Mouse (Mus musculus): ENCODE measurements around the gene Spi1. TPM values are rescaled to one million over a fixed set of nuclear protein-coding genes. Genes with fewer than 3 reads are reported as not detected.

Gene Spi1
- total RNA-seq, 2 experiments from 2014 or later, result 3.7 to 4.3 TPM

DNA sequence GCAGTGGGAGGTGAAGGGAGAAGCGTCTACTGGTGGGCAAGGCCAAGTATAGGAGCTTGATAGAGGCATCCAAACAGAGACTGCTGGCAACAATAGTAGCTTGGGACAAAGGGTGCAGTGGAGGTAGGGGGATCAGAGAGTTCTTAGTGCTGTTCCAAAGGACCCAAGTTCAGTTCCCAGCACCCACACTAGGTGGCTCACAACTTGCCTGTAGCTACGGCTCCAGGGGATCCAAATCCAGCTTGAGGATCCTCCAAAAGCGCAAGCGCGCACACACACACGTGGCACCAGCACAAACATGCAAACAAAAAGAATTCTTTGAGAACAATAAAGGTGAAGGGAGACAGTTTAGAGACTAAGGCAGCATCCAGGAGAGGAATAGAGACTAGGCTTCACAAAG, 18.0 kb upstream of the Spi1 start:
- DNase-seq (ENCODE audit: low spot score), result no peak
- intact Hi-C loops (cut with DNase I), result loop anchor here (10.0 kb wide), 1 partner anchor 319 kb away; the partner anchor contains the start of gene Fnbp4

DNA sequence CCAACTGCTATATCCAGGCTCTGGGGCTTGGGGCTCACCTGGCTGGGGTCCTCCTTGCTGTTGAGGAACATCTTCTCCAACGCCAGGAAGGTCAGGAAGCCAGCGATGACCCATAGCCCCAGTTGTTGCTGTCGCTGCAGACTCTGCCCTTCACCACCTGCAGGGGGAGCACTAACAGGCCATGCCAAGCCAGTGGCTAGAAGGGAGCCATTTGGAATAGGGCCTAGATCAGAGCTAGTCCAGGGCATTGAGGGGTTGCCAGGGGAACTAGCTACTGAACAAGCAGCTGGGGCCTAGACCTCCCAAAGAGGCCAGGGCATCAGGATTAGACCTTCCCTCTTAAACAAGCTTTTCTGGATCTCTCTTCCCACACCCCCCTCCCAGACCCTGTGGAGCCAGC, 16.6 kb upstream of the Spi1 start:
- no peak for DNase-seq (ENCODE audit: low spot score)
- intact Hi-C loops (cut with DNase I), result loop anchor here (5.0 to 10.0 kb wide), 2 partner anchors 148 to 321 kb away; partner anchors contain the start of gene Fnbp4

DNA sequence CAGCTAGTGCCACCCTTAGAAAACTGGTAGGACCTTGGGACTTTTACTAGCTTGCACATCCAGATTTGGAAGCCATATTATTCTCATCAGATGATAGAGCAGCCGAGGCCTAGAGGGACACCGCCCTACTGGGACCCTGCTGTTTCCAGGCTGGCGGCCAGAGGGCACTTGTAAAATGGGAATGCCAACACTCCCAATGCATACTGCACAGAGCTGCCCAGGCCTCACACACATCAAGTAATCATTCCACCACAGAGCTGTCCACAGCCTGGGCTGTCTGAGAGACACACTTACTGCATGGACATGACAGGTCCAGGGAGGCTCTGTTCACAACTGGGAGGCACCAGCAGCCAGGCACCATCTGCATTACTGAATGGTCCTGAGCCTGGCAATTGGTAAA, 15.7 kb upstream of the Spi1 start:
- intact Hi-C loops (cut with DNase I), result loop anchor here (5.0 to 10.0 kb wide), 2 partner anchors 149 to 322 kb away; partner anchors contain the start of gene Fnbp4
- no peak for DNase-seq (ENCODE audit: low spot score)

DNA sequence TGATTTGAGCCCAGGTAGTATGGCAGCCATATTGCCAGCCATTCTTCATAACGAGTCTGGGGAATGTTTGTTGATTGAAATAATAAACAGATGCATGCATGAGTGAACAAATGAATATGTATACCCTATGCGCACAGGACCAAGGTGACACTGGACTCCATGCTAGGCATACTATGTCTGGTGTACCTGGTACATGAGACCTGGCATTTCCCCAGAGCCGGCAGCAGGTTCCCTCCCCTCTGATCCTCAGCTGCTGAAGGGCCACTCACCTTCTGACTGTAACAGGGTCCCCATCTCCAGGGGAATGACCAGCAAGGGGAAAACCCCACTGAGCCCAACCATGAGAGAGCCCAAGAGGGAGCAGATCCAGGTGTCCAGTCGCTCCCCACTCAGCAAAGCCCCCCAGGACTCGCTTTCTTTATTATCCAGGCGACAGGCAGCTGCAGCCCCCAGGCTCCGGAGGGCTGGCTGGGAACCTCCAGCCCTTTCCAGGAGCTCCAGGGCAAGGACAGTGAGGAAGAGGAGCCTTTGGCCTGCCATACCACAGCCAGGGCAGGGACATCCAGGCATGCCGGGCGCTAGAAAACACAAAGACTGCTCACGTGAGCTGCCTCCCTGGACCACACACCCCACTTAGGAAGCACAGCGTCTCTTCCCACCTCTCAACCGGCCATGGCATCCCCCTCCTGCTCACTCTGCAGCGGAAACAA, 13.9 kb upstream of the Spi1 start:
- intact Hi-C loops (cut with DNase I), result loop anchor here (5.0 to 10.0 kb wide), 2 partner anchors 151 to 324 kb away; partner anchors contain the start of gene Fnbp4

DNA sequence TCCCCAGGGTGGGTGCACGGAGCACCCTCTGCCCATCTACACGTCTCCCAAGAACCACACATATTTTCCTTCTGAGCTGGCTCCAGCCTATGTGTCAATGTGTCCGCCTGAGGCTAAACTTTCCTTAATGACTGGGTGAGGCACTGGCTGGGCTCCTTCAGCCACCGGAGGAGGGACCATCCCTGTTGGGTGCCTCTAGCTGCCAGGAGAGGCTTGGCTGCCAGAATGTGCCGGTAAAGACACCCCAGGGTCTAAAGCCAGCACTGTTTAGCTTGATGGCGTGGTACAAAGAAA, 13.4 kb upstream of the Spi1 start:
- intact Hi-C loops (cut with DNase I), result loop anchor here (5.0 to 10.0 kb wide), 2 partner anchors 152 to 324 kb away; partner anchors contain the start of gene Fnbp4

More for the DNA sequence above, 13.9 kb upstream of the Spi1 start:
- DNase-seq (ENCODE audit: low spot score), result no peak

DNA sequence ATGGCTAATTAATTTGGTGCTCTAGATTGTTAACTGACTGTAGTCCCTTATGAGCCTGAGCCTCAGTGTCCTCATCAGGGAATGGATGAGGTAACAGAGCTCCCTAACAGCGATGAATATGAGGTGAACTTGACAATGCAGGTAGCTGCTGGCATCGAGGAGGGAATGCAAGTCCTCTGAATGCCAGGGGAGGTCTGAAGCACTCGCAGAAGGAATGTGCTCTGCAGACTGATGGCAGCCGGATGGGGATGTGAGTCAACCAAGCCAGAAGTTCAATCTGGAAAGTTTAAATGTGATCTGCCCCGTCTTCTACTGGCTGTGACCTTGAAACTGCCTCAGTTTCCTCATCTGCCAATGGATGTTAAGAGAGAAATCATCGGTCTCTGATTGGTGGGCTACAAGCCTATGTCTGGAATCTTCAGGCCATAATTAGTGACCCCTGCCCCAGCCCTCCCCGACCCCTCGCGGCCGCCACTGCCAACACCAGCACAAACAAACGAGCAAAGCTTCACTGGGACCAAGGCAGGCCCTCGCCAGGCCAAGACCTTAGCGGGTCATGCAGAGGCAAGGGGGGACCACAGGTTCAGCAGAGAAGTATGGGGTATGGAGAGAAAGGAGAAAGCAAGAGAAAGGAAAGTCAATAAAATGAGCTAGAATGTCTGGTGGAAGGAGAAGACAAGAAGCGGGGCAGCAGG, 12.7 kb upstream of the Spi1 start:
- no peak for DNase-seq (ENCODE audit: low spot score)
- intact Hi-C loops (cut with DNase I), result loop anchor here (5.0 to 10.0 kb wide), 2 partner anchors 152 to 325 kb away; partner anchors contain the start of gene Fnbp4

More for the DNA sequence above, 13.4 kb upstream of the Spi1 start:
- DNase-seq (ENCODE audit: low spot score), result no peak

DNA sequence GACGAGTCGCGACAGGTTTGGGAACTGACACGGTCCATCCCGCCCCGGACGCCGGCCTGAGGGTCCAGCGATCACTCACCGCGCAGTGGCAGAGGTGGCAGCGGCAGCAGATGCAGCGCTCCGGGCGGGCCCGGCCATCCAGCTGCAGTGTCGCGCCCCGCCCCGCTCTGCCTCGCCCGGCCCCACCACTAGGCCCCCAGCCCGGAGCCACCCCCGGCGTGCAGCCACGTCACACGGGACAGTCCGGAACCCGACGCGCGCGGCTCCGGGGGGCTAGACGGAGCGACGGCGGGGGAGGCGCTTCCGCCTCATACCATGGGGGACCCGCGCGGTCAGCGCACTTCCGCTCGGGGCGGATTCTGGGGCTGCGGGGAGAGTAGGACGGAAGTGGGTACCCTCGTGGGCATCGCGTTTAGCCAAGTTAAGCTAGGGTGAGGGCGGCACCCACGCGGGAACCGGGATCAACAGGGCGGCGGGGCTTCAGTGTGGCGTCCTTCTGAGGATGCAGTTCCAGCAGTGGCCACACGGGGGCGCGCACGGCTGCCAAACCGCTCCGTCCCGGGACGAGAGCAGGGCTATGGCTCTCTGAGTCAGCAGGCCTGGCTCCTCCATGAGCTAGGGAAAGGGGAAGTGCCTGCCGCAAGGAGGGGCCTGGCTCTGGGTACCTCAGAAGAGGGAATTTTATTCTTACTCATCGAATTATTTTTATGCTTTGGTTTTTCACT, 12.0 kb upstream of the Spi1 start, which contains the start of gene Slc39a13:
TSS of gene Slc39a13 (minus strand) at position 342 of the 725 bp plus-strand sequence.
- peak; percentile 95 for DNase-seq (ENCODE audit: low spot score)

DNA sequence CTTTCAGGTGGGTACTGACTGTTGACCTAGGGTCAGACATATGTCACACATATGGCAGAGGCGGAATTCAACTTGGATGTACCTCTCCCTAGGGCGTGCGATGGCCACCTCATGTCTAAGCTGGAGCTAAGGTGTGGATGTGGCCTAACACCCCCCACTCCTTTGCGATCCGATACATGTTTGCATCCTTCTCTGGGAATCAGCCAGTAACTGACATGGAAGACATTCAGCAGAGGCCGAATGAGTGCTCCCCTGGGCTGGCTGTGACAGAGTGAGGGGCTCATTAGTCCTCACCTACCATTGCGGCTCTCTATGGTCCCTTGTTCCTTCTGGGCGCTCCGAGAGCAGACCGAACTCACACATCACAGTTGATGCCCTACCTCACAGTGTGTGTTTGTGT, 11.1 kb upstream of the Spi1 start:
- DNase-seq (ENCODE audit: low spot score), result no peak
- intact Hi-C loops (cut with DNase I), result loop anchor here (5.0 kb wide), 1 partner anchor 126 kb away; no protein-coding TSS in a partner anchor

More for the DNA sequence above, 12.0 kb upstream of the Spi1 start, which contains the start of gene Slc39a13:
- intact Hi-C loops (cut with DNase I), result loop anchor here (1.0 to 5.0 kb wide), 2 partner anchors 31 to 127 kb away; no protein-coding TSS in a partner anchor

DNA sequence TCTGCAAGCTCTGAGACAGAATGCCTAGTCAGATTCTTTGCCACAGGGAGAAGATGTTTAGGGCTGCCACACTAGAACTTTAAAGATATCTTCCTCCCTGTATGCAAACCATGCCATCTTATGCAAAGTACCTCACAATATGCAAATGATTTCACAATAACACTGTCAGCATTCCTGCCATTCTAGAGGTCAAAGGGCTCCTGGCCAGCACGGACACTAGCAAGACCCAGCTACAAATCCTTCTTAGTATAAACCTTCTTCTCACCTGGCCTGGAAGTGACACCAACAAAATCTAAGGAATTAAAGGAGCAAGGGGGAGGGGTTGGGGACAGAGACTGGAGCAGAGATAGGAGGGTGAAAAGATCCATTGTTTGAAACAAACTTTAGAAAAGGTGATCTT, 10.1 kb upstream of the Spi1 start:
- intact Hi-C loops (cut with DNase I), result loop anchor here (5.0 kb wide), 1 partner anchor 125 kb away; no protein-coding TSS in a partner anchor
- DNase-seq (ENCODE audit: low spot score), result no peak

DNA sequence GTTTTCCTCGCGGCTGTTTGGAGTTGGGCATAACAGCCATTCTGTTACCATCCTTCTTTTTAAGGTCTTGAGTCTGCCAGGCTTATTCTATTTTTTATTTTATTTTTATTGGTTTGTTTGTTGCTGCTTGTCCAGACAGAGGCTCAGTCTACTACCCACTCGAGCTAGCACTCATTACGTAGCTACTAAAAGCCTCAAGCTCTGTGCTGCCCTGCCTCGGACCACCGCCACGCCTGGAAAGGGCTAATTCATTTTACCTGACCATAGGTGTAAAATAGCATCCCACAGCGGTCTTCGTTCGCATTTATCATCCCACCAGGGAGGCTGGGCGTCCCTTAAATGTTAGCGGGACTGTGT, 4.3 kb upstream of the Spi1 start:
- intact Hi-C loops (cut with DNase I), result no loop called here
- DNase-seq (ENCODE audit: low spot score), result no peak

DNA sequence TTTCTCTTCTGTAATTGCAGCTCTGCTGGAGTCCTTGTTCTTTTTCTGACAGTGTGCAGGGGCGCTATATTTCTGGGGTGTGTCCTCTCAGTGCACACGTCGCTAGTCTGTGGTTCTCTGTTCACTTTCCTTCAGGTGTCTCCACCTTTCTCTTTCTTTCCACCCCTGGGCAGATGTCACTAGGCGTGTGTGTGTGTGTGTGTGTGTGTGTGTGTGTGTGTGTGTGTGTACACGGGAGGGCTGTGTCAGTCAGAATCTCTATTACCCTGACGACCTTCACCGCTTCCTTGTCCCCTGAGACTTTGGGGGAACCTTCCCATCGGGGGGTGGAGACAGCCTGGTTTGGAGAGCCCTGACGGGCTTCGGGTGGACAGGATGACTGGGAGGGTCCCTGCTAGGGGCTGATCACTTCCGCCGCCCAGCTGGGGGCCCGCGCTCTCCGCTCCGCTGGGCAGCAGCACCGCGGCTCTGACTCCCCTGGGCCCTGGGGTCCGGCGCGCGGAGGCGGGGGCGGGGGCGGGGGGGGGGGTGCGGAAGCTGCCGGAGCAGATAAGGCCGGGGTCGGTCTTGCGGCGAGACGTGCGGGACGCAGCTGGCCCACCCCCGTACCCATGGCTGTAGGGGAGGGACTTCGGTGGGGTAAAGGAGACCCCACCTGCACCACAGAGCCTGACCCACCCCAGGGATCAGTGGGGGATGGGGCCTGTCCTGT, 3.7 kb upstream of the Spi1 start:
- intact Hi-C loops (cut with DNase I), result no loop called here
- DNase-seq (ENCODE audit: low spot score), result no peak

DNA sequence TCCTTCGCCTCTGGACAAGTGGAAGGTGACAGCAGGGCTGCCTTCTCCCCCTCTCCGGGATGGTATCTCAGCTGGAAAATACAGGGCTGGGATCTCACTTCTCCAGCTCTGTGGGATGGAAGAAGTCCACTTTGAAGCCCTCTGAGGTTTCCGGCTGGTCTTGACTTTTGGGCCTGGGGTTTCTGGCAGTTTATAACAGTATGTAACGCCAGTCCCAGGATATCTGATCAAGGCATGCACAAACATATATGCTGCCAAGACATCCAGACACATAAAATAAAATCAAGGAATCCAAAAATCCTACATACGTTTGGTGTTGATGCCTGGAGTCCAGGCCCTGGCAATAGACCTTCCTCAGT, 3.2 kb upstream of the Spi1 start:
- no peak for DNase-seq (ENCODE audit: low spot score)
- intact Hi-C loops (cut with DNase I), result no loop called here

DNA sequence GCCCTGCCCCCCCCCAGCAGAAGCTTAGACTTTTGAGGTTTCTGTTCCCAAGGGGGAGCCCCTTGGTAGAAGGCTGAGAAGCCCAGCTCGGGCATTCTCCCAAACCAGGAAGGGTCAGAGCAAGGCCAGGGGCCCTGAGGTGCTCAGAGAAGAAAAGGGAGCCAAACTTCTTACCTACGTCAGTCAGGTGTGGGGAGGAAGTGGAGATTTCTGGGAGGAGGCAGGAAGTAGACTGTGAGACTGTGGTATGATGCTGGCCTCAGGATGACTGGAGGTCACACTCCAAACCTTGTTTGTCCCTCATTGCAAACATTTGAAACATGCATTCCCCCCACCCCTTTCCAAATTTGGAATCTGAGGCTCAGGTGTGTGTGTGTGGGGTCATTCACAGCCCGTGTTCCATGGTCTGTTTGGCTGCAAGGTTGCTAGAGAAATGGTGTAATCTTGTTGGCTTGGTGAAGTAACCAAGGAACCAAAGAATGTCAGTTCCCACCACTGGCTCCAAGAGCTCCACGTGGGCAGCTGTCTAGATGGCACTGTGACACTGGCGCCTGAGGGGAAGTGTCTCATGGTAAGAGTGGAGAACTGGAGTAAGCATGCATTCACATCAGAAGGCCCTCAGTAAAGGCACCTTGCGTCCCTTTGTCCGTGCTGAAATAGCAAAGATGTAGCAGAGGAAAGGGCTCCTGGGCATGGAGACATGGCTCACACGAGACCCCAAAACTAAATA, 1.2 kb upstream of the Spi1 start:
- intact Hi-C loops (cut with DNase I), result no loop called here
- DNase-seq (ENCODE audit: low spot score), result no peak

DNA sequence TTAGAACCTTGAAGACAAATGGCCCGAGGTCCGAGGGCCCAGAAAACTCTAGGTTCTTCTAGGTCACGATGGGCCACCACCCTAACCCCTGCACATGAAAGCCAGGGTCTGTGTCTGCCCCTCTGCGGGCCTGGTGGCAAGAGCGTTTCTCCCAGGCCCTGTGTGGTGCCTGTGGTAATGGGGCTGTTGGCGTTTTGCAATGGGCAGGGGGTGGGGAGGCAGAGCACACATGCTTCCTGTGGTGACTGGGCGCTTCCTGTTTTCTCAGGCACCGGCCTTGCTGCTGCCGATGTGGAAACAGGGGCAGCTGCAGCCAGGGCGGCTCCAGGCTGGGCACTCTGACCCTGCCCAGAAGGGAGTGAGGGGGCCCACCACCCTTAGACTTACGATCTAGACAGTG, 654 bp downstream of the Spi1 start:
- DNase-seq (ENCODE audit: low spot score), result peak; percentile 54
- intact Hi-C loops (cut with DNase I), result no loop called here

DNA sequence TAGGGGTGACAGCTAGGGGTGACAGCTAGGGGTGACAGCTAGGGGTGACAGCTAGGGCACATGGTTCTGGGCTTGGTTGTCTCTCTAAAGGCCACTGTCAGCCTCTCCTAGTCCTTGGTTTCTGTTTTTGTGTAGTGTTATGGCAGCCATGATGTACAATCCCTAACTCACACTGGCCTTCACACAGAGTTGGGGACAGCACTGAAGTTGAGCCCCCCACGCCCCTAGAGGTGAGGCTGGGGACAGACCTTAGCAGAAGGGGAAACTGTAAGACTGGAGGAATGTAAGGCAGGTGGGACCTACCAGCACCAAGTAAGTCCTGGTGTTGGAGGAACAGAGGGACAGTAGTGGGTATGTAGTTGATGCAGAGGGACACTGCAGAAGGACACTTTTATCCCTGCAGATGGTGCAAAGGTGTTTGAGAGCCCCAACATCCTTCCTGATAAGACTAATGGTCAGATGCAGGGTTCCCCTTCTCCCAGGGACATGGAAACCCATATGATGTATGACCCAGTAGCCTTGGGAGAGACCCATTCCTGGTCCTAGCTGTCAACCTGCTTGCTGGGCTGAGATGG, 1.3 kb downstream of the Spi1 start:
- no peak for DNase-seq (ENCODE audit: low spot score)
- intact Hi-C loops (cut with DNase I), result no loop called here

DNA sequence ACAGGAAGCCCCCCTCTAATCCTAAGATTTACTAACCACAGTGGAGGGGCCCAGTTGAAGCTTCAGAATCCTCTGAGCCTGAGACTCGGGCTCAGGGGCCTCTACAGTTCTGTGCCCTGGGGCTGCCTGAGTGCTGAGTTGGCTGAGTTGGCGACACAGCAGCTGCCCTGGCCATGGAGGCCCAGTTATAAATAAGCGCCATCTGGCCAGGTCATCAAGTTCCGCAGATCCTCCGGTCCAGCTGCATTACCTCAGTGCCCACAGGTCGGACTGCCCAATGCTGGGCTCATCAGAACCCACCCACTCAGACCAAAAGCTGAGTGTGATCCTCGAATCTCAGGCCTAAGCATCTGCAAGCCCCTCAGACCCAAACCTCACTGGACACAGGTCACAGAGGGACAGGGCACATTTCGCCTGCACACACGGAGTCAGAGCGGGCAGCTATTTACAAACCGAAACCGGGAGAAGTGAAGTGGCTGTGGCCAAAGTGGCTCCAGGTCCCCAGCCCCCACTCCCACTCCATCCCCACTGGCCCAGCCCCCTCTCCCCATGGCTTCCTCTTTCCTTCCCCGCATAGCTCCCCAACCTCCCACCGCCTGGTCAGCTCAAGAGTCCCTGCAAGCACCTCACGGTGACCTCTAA, 2.1 kb downstream of the Spi1 start:
- DNase-seq (ENCODE audit: low spot score), result no peak
- intact Hi-C loops (cut with DNase I), result no loop called here

DNA sequence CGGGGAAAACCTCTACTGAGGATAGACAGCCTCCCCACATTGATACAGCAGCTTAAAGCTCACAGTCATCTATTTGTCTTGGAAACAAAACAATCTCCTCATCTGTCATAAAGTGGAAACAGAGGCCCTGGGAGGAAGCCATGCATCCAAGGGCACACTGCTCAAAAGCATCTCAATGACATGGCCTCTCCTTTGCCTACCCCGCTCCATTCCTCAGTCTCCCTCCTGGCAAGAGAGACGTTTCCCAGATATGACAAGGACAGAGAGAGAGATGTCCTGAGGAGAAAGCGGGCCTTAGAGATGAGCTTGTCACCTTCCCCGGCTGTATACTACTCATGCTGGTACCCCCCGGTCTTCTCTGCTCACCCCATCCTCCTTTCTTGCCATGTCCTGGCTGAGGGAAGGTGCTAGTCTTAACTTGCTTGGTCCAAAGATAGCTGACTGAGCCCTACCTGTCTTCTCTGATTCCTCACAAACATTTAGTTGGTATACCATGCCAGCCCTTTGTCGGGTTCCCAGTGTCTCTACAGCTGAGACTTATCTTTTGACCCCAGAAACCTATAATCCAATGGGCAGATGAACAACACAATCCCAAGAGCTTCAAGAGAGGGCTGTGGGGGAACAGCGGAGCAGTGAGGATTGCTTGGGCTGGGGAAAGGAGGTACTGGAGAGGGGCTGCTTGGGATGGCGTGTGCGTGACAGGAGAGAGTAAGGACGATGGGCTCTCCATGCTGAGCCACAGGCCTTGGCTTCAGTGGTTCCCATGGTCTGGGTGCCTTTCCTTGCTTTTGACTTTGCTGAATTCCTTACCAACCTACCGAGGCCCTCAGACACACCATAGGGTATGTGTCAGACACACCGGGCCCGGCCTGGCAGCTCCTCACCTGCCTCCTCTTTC, 3.6 kb downstream of the Spi1 start:
- intact Hi-C loops (cut with DNase I), result no loop called here
- DNase-seq (ENCODE audit: low spot score), result no peak
